Mouse (Mus musculus): ENCODE results near the gene Cpt1b. TPM values are rescaled to one million over a fixed set of nuclear protein-coding genes. Genes with fewer than 3 reads are reported as not detected.

Cpt1b gene
- total and polyA plus RNA-seq, 3 experiments, result 0.92 to 2.0 TPM; not detected in 1

DNA sequence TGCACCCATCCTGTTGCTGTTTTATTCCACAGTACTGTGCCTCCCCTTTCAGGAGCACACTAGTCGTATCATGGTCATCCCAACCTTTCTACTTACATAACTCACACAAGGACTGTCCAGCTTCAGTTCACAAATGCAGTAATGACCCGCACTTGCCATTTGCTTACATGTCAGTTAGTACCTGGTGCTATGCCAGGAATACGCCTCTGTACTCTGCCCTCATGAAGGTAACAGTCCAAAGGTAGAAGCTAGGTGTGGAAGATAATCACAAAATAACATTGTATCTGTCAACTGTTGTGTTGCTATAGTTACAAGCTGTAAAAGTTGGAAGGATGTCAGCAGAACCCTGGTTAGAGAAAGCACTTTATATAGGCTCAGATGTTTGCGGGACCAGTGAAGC lies 28.8 kb downstream of the Cpt1b start:
- Histone ChIP-seq H3K4me3 (ENCODE audit: control insufficient read depth in 1 of 2, insufficient read depth in 1 of 2, low read depth in 2 of 2, low read length in 2 of 2) (no peak overlapping the region), H3K36me3 (ENCODE audit: control insufficient read depth in 1 of 2, insufficient read depth in 2 of 2, low read length in 2 of 2) (peaks cover 0 to 6% of the 10 kb centered on the region in 2 experiments; a peak in 2 of 4 replicates)

GRCm38 (mm10) chr15:89390081-89390480 lies 35.6 kb downstream of the Cpt1b start:
- no peak overlapping the region for H3K4me3 ChIP-seq (ENCODE audit: control insufficient read depth in 1 of 2, insufficient read depth in 1 of 2, low read depth in 2 of 2, low read length in 2 of 2)
- H3K4me1 ChIP-seq (ENCODE audit: control insufficient read depth in 1 of 2, insufficient read depth in 2 of 2, low read length in 2 of 2), result no peaks in the 10 kb centered on the region
- no peak overlapping the region for H3K27ac ChIP-seq (ENCODE audit: control insufficient read depth, low read depth, low read length)
- H3K9ac ChIP-seq (ENCODE audit: control insufficient read depth, low read depth, low read length, poor library complexity, severe bottlenecking), result no peak overlapping the region
- peaks cover 5% of the 10 kb centered on the region in 2 experiments; a peak in 2 of 4 replicates for H3K27me3 ChIP-seq (ENCODE audit: control insufficient read depth in 1 of 2, insufficient read depth in 2 of 2, low read length in 2 of 2)
- H3K36me3 ChIP-seq (ENCODE audit: control insufficient read depth in 1 of 2, insufficient read depth in 2 of 2, low read length in 2 of 2), result no peaks in the 10 kb centered on the region
- DNase-seq (ENCODE audit: low read depth, low spot score), result no peak
- H3K9me3 ChIP-seq (replicated peaks; ENCODE audit: insufficient read depth, low read length), result no peaks in the 10 kb centered on the region
- TF ChIP-seq RAD21 (IDR thresholded peaks at IDR 0.05; ENCODE audit: low read depth, low read length) (no peak), RCOR1 (IDR thresholded peaks at IDR 0.05; ENCODE audit: low read depth, low read length) (no peak), JUND (IDR thresholded peaks at IDR 0.05; ENCODE audit: low read depth, low read length) (no peak), TCF12 (IDR thresholded peaks at IDR 0.05; ENCODE audit: low read depth, low read length) (no peak), USF2 (IDR thresholded peaks at IDR 0.05; ENCODE audit: borderline replicate concordance in 1 of 2, insufficient read depth in 1 of 2, low read depth in 1 of 2, low read length in 2 of 2) (no peak), SIN3A (IDR thresholded peaks at IDR 0.05; ENCODE audit: low read length) (no peak), KAT2A (conservative IDR thresholded peaks at IDR 0.05; ENCODE audit: low read depth, low read length) (no peak), POLR2AphosphoS5 (IDR thresholded peaks at IDR 0.05; ENCODE audit: borderline replicate concordance, low read depth, low read length) (no peak), GATA1 (IDR thresholded peaks at IDR 0.05; ENCODE audit: low read depth, low read length) (no peak), MAX (IDR thresholded peaks at IDR 0.05; ENCODE audit: low read length) (no peak), HCFC1 (IDR thresholded peaks at IDR 0.05; ENCODE audit: low read depth, low read length) (no peak), MXI1 (IDR thresholded peaks at IDR 0.05; ENCODE audit: low read depth, low read length) (no peak), SMC3 (IDR thresholded peaks at IDR 0.05; ENCODE audit: low read depth, low read length) (no peak), TBP (IDR thresholded peaks at IDR 0.05; ENCODE audit: low read depth, low read length) (no peak), MEF2A (IDR thresholded peaks at IDR 0.05; ENCODE audit: extremely low read depth, insufficient replicate concordance, low read depth, low read length, poor library complexity, severe bottlenecking) (no peak), NELFE (IDR thresholded peaks at IDR 0.05; ENCODE audit: low read depth, low read length) (no peak)
- H3K79me2 ChIP-seq (ENCODE audit: control insufficient read depth, insufficient read depth, low read length, poor library complexity), result no peaks in the 10 kb centered on the region

More for the DNA sequence above, 28.8 kb downstream of the Cpt1b start:
- Histone ChIP-seq H3K4me1 (ENCODE audit: control insufficient read depth in 1 of 2, insufficient read depth in 2 of 2, low read length in 2 of 2) (peaks cover 6 to 14% of the 10 kb centered on the region in 2 experiments), H3K9ac (ENCODE audit: control insufficient read depth, low read depth, low read length, poor library complexity, severe bottlenecking) (no peak overlapping the region), H3K27ac (ENCODE audit: control insufficient read depth, low read depth, low read length) (no peak overlapping the region), H3K27me3 (ENCODE audit: control insufficient read depth in 1 of 2, insufficient read depth in 2 of 2, low read length in 2 of 2) (peaks cover 0 to 5% of the 10 kb centered on the region in 2 experiments; a peak in 1 of 4 replicates), H3K79me2 (ENCODE audit: control insufficient read depth, insufficient read depth, low read length, poor library complexity) (no peaks in the 10 kb centered on the region), H3K9me3 (replicated peaks; ENCODE audit: insufficient read depth, low read length) (no peaks in the 10 kb centered on the region)
- no peak for DNase-seq (ENCODE audit: low read depth, low spot score)
- no peak for TF ChIP-seq SIN3A (IDR thresholded peaks at IDR 0.05; ENCODE audit: low read length)
- no peak for TF ChIP-seq CHD1 (IDR thresholded peaks at IDR 0.05; ENCODE audit: low read depth, low read length)
- TF ChIP-seq GABPA (IDR thresholded peaks at IDR 0.05; ENCODE audit: low read depth, low read length), result no peak
- no peak for TF ChIP-seq MAFK (IDR thresholded peaks at IDR 0.05; ENCODE audit: borderline replicate concordance, low read depth, low read length)
- TF ChIP-seq POLR2A (IDR thresholded peaks at IDR 0.05; ENCODE audit: control insufficient read depth in 1 of 2, insufficient read depth in 1 of 2, low read depth in 1 of 2, low read length in 2 of 2, poor library complexity in 1 of 2), result no peak
- no peak for TF ChIP-seq MAX (IDR thresholded peaks at IDR 0.05; ENCODE audit: low read length)
- TF ChIP-seq MXI1 (IDR thresholded peaks at IDR 0.05; ENCODE audit: low read depth, low read length), result no peak
- TF ChIP-seq BHLHE40 (IDR thresholded peaks at IDR 0.05; ENCODE audit: borderline replicate concordance, low read depth, low read length), result no peak
- no peak for TF ChIP-seq KAT2A (conservative IDR thresholded peaks at IDR 0.05; ENCODE audit: low read depth, low read length)
- no peak for TF ChIP-seq ZC3H11A (IDR thresholded peaks at IDR 0.05; ENCODE audit: low read depth, low read length)
- no peak for TF ChIP-seq RAD21 (IDR thresholded peaks at IDR 0.05; ENCODE audit: low read depth, low read length)
- TF ChIP-seq GATA1 (IDR thresholded peaks at IDR 0.05; ENCODE audit: low read depth, low read length), result no peak
- no peak for TF ChIP-seq ELF1 (IDR thresholded peaks at IDR 0.05; ENCODE audit: low read depth, low read length)
